Mouse (Mus musculus) heart, postnatal 0 days (tissue): ENCODE results near the gene Kcnj15.

Experiments used
- CTCF ChIP-seq: IDR thresholded peaks from 2 replicates; pipeline ENCODE4 v1.5.1; 2016; ENCODE audit warnings: antibody characterized with exemption, control low read depth, low read depth
- EP300 ChIP-seq: IDR thresholded peaks from 2 replicates; pipeline ENCODE4 v1.6.1; 2016; ENCODE audit warnings: antibody characterized with exemption, low read depth

DNA sequence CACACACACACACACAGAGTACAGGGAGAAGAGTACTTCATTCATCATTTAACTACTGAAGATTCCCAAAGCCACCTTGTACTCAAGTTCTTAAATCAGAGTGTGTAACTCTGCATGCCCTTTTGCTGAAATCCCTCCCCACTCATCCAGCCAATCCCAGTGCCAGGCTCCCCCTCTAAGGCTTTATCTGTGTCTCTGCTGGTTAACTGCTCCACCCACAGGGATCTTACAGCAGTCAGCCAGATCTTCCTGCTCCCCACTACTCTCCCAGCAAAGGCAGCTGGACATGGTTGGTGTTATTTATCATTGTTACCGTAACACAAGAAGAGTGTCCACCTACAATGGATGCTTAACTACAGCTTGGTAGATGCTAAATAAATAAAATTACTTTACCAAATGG is 14.0 kb upstream of the Kcnj15 start:
- TF ChIP-seq EP300 (no peak), CTCF (no peak)
